Mouse (Mus musculus) spleen, adult 2 months (tissue): ENCODE data around the gene Zfp385b. TPM values are rescaled to one million over a fixed set of nuclear protein-coding genes. Genes with fewer than 3 reads are reported as not detected.

Experiments
- DNase-seq, 2 experiments: peaks; one replicate each; pipeline versions ENCODE4 v3.0.0 to v3.0.0-alpha.2; 2012 to 2021; ENCODE audit warnings: low spot score in 2 of 2, low read depth in 1 of 2
- H3K27ac ChIP-seq: fragments of 200-500 bp; 2 replicates; pipeline ENCODE4 v1.5.1; 2012; ENCODE audit warnings: low read length, inconsistent platforms; ENCODE audit not compliant: insufficient read depth
- H3K27me3 ChIP-seq: fragments of 200-500 bp; 2 replicates; pipeline ENCODE4 v1.6.1; 2012; ENCODE audit warnings: mild to moderate bottlenecking, moderate library complexity, low read length, inconsistent platforms; ENCODE audit not compliant: control insufficient read depth, insufficient read depth
- H3K36me3 ChIP-seq: fragments of 200-500 bp; 2 replicates; pipeline ENCODE4 v1.6.1; 2012; ENCODE audit warnings: mild to moderate bottlenecking, low read length, inconsistent platforms; ENCODE audit not compliant: control insufficient read depth, insufficient read depth
- H3K4me1 ChIP-seq: fragments of 200-500 bp; 2 replicates; pipeline ENCODE4 v1.6.1; 2011; ENCODE audit warnings: inconsistent platforms; ENCODE audit not compliant: control insufficient read depth, insufficient read depth, insufficient read length
- H3K4me3 ChIP-seq: fragments of 200-500 bp; 2 replicates; pipeline ENCODE4 v1.5.1; 2011; ENCODE audit warnings: mild to moderate bottlenecking, inconsistent platforms; ENCODE audit not compliant: insufficient read depth, insufficient read length; ENCODE audit errors: extremely low read depth
- CTCF ChIP-seq: fragments of 200-500 bp; IDR thresholded peaks from 2 replicates; pipeline ENCODE4 v1.5.1; 2011; ENCODE audit warnings: mild to moderate bottlenecking, inconsistent platforms; ENCODE audit not compliant: insufficient read depth, insufficient read length, insufficient replicate concordance; ENCODE audit errors: extremely low read depth
- POLR2A ChIP-seq: fragments of 200-500 bp; IDR thresholded peaks from 2 replicates; pipeline ENCODE4 v1.6.1; 2011; ENCODE audit warnings: low read depth, low read length, inconsistent platforms
- WGBS: fragments of 180-500 bp; shearing (Covaris S2); methylation state at CpG from one replicate; pipeline ENCODE4 v1.1.7; 2018; 5-methylcytosine and 5-hydroxymethylcytosine counted together
- polyA plus RNA-seq: library from polyadenylated mRNA; depleted of rRNA; stranded (reverse); fragments of >200 nt; gene quantifications from 2 replicates; pipeline ENCODE4 v1.2.3, GENCODE M21; 2012

The Zfp385b gene
- polyA plus RNA-seq, 1 experiment, result not detected

GRCm38 (mm10) chr2:77790295-77790694, 29.1 kb downstream of the Zfp385b start:
- TF ChIP-seq POLR2A, result no peak
- H3K4me1 ChIP-seq, result no peaks in the 10 kb centered on the region
- 61% methylated on average over 9 of the region's 9 CpGs for WGBS

GRCm38 (mm10) chr2:77781390-77781789, 38.0 kb downstream of the Zfp385b start:
- no peak for TF ChIP-seq POLR2A
- TF ChIP-seq CTCF, result no peak
- no peak for DNase-seq
- 88% methylated on average over 7 of the region's 7 CpGs for WGBS
- H3K4me1 ChIP-seq, result no peaks in the 10 kb centered on the region
- no peaks in the 10 kb centered on the region for H3K36me3 ChIP-seq
- no peak overlapping the region for H3K27ac ChIP-seq
- no peaks in the 10 kb centered on the region; the same call in 1 of the 2 replicates for H3K27me3 ChIP-seq
- H3K4me3 ChIP-seq, result no peak overlapping the region

More at GRCm38 (mm10) chr2:77790295-77790694, 29.1 kb downstream of the Zfp385b start:
- no peak overlapping the region for H3K27ac ChIP-seq
- no peaks in the 10 kb centered on the region for H3K36me3 ChIP-seq
- H3K27me3 ChIP-seq, result no peaks in the 10 kb centered on the region
- DNase-seq, result no peak
- H3K4me3 ChIP-seq, result no peak overlapping the region

GRCm38 (mm10) chr2:77777781-77778180, 41.7 kb downstream of the Zfp385b start:
- WGBS, result 68% methylated on average over 6 of the region's 6 CpGs
- no peak overlapping the region for H3K27ac ChIP-seq
- no peak for TF ChIP-seq POLR2A
- TF ChIP-seq CTCF, result no peak
- H3K4me3 ChIP-seq, result no peak overlapping the region
- H3K4me1 ChIP-seq, result no peaks in the 10 kb centered on the region
- no peak for DNase-seq
- H3K27me3 ChIP-seq, result no peaks in the 10 kb centered on the region; the same call in 1 of the 2 replicates
- no peaks in the 10 kb centered on the region for H3K36me3 ChIP-seq

GRCm38 (mm10) chr2:77777047-77777686, 42.3 kb downstream of the Zfp385b start:
- H3K4me3 ChIP-seq, result no peak overlapping the region
- DNase-seq, result no peak
- WGBS, result 86% methylated on average over 10 of the region's 10 CpGs
- H3K27me3 ChIP-seq, result no peaks in the 10 kb centered on the region; the same call in 1 of the 2 replicates
- no peak for TF ChIP-seq CTCF
- no peak for TF ChIP-seq POLR2A
- no peaks in the 10 kb centered on the region for H3K36me3 ChIP-seq
- H3K4me1 ChIP-seq, result no peaks in the 10 kb centered on the region
- no peak overlapping the region for H3K27ac ChIP-seq

- Histone ChIP-seq H3K27ac (no peak overlapping the region), H3K4me1 (no peaks in the 10 kb centered on the region), H3K27me3 (no peaks in the 10 kb centered on the region; the same call in 1 of the 2 replicates), H3K4me3 (no peak overlapping the region), H3K36me3 (no peaks in the 10 kb centered on the region)
- 88% methylated on average over 15 of the region's 15 CpGs for WGBS
- TF ChIP-seq POLR2A (no peak), CTCF (no peak)
- no peak for DNase-seq
These were observed 44.1 kb downstream of the Zfp385b start for GRCm38 (mm10) chr2:77775247-77775880.

GRCm38 (mm10) chr2:77770056-77770697, 49.3 kb downstream of the Zfp385b start:
- Histone ChIP-seq H3K36me3 (no peaks in the 10 kb centered on the region), H3K4me1 (no peaks in the 10 kb centered on the region), H3K27ac (no peak overlapping the region), H3K27me3 (no peaks in the 10 kb centered on the region), H3K4me3 (no peak overlapping the region)
- 84% methylated on average over 8 of the region's 8 CpGs for WGBS
- TF ChIP-seq CTCF (no peak), POLR2A (no peak)
- no peak for DNase-seq
